Comparison of ENCODE assay signal across 11 mouse cellular contexts in genomic region chr7:99424538-99425155, GRCm38 (mm10). TPM values are rescaled to one million over a fixed set of nuclear protein-coding genes. Genes with fewer than 3 reads are reported as not detected.
A peak's percentile ranks its signal among the peaks of the same experiment; 100 is the strongest.
DNase-seq lines count a peak whose midpoint lies in the region; ATAC-seq lines count a peak whose summit lies in the region.
"Had no signal": no experiment of that assay in that cellular context is flagged by ENCODE, and none has a peak within 500 bp of the region (broad histone marks: within the 10 kb centered on the region; RNA-seq: fewer than 3 reads in every experiment).

No protein-coding gene starts in this region.

- H3K9me3 ChIP-seq in kidney, embryonic 16.5 days (ENCODE audit: low read length): no peaks in the 10 kb centered on the region
- H3K9me3 ChIP-seq in embryonic facial prominence, embryonic 13.5 days: no peaks in the 10 kb centered on the region
- no peaks in the 10 kb centered on the region for H3K9me3 ChIP-seq in intestine, embryonic 15.5 days
- H3K9me3 ChIP-seq in stomach, embryonic 15.5 days: no peaks in the 10 kb centered on the region

- peak overlapping the region; percentile 35 for H3K9ac ChIP-seq in kidney, embryonic 16.5 days (replicated peaks; ENCODE audit: low read length)
- H3K9ac ChIP-seq in embryonic facial prominence, embryonic 13.5 days: no peak overlapping the region
- no peak overlapping the region for H3K9ac ChIP-seq in intestine, embryonic 15.5 days
- H3K9ac ChIP-seq in stomach, embryonic 15.5 days: no peak overlapping the region

- peak overlapping the region; percentile 31 for H3K27ac ChIP-seq in kidney, embryonic 16.5 days (ENCODE audit: low read length)
- H3K27ac ChIP-seq in embryonic facial prominence, embryonic 13.5 days: peak overlapping the region; percentile 57
- H3K27ac ChIP-seq in intestine, embryonic 15.5 days: peak overlapping the region; percentile 58
- H3K27ac ChIP-seq in stomach, embryonic 15.5 days: peak overlapping the region; percentile 48; the same call in 1 of the 2 replicates

- peak; percentile 80 for ATAC-seq in kidney, embryonic 16.5 days (ENCODE audit: low FRiP score, low TSS enrichment)
- ATAC-seq in embryonic facial prominence, embryonic 13.5 days (ENCODE audit: insufficient number of reproducible peaks, insufficient read depth, low FRiP score, low TSS enrichment, low read depth): peak; percentile 54; the same call in 1 of the 2 replicates
- ATAC-seq in intestine, embryonic 15.5 days: peak; percentile 41
- peak; percentile 56; the same call in 1 of the 2 replicates for ATAC-seq in stomach, embryonic 15.5 days (ENCODE audit: insufficient read depth, low FRiP score, low read depth)
- ATAC-seq in granulocyte monocyte progenitor cell, adult 5-6 weeks (replicated peaks; ENCODE audit: poor library complexity, severe bottlenecking): no peak

- no peak overlapping the region for H3K4me3 ChIP-seq in kidney, embryonic 16.5 days (ENCODE audit: low read length)
- no peak overlapping the region for H3K4me3 ChIP-seq in embryonic facial prominence, embryonic 13.5 days
- no peak overlapping the region for H3K4me3 ChIP-seq in intestine, embryonic 15.5 days (replicated peaks)
- no peak overlapping the region for H3K4me3 ChIP-seq in stomach, embryonic 15.5 days (replicated peaks)
- H3K4me3 ChIP-seq: myocyte had no signal

- peaks cover 14% of the 10 kb centered on the region for H3K4me1 ChIP-seq in kidney, embryonic 16.5 days (ENCODE audit: insufficient read depth, low read length)
- peaks cover 32% of the 10 kb centered on the region for H3K4me1 ChIP-seq in embryonic facial prominence, embryonic 13.5 days
- H3K4me1 ChIP-seq in intestine, embryonic 15.5 days (replicated peaks): peaks cover 23% of the 10 kb centered on the region
- H3K4me1 ChIP-seq in stomach, embryonic 15.5 days: peaks cover 14% of the 10 kb centered on the region

- no peaks in the 10 kb centered on the region for H3K27me3 ChIP-seq in kidney, embryonic 16.5 days (ENCODE audit: insufficient read depth, low read length)
- H3K27me3 ChIP-seq in embryonic facial prominence, embryonic 13.5 days: no peaks in the 10 kb centered on the region
- no peaks in the 10 kb centered on the region for H3K27me3 ChIP-seq in intestine, embryonic 15.5 days (replicated peaks)
- H3K27me3 ChIP-seq in stomach, embryonic 15.5 days (replicated peaks): no peaks in the 10 kb centered on the region
- H3K27me3 ChIP-seq: Patski had no signal

- DNase-seq in kidney, adult 9 months: no peak
- DNase-seq in lung, adult 18-20 months: no peak
- DNase-seq in frontal cortex, postnatal 10 days (ENCODE audit: low spot score in 2 of 2): no peak
- DNase-seq: thymus, postnatal 25 days had no signal

- 18% methylated on average over 8 of the region's 8 CpGs for WGBS in kidney, embryonic 16.5 days
- 20% methylated on average over 8 of the region's 8 CpGs for WGBS in embryonic facial prominence, embryonic 13.5 days
- 22% methylated on average over 8 of the region's 8 CpGs for WGBS in intestine, embryonic 15.5 days
- 27% methylated on average over 8 of the region's 8 CpGs for WGBS in stomach, embryonic 15.5 days

- no peak overlapping the region for H3K4me2 ChIP-seq in kidney, embryonic 16.5 days (replicated peaks; ENCODE audit: low read depth, low read length)
- H3K4me2 ChIP-seq in embryonic facial prominence, embryonic 13.5 days: no peak overlapping the region
- no peak overlapping the region for H3K4me2 ChIP-seq in intestine, embryonic 15.5 days (replicated peaks)
- H3K4me2 ChIP-seq in stomach, embryonic 15.5 days: no peak overlapping the region

- H3K36me3 ChIP-seq in kidney, embryonic 16.5 days (ENCODE audit: insufficient read depth, low read length): no peaks in the 10 kb centered on the region
- H3K36me3 ChIP-seq in embryonic facial prominence, embryonic 13.5 days: no peaks in the 10 kb centered on the region
- H3K36me3 ChIP-seq in intestine, embryonic 15.5 days: no peaks in the 10 kb centered on the region
- no peaks in the 10 kb centered on the region for H3K36me3 ChIP-seq in stomach, embryonic 15.5 days

RNA-seq across cellular contexts. Expression of gene Klhl35, which starts 41.2 kb away (rescaled TPM):
- 0.66 and 0.75 TPM in 2 replicates for polyA plus RNA-seq in kidney, embryonic 16.5 days (2015; fragmentation: Nextera tagmentation; extraction: Ambion mirVana)
- 0.61 and 0.84 TPM in 2 replicates for polyA plus RNA-seq in embryonic facial prominence, embryonic 13.5 days (2015; fragmentation: Nextera tagmentation; extraction: Ambion mirVana)
- 0.49 and 0.62 TPM in 2 replicates for polyA plus RNA-seq in intestine, embryonic 15.5 days (2015; fragmentation: Nextera tagmentation; extraction: Ambion mirVana)
- 0.58 and 0.78 TPM in 2 replicates for polyA plus RNA-seq in stomach, embryonic 15.5 days (2015; fragmentation: Nextera tagmentation; extraction: Ambion mirVana)
- not detected in 2 replicates for total RNA-seq in granulocyte monocyte progenitor cell, adult 5-6 weeks (2014; fragmentation: Nextera tagmentation)
- total RNA-seq in granulocyte monocyte progenitor cell, adult 5-6 weeks (2017): 0.22 and 0.57 TPM in 2 replicates
- polyA plus RNA-seq: myocyte had no signal

RNA-seq across cellular contexts. Expression of gene Gdpd5, which starts 43.4 kb away (rescaled TPM):
- polyA plus RNA-seq in kidney, embryonic 16.5 days (2015; fragmentation: Nextera tagmentation; extraction: Ambion mirVana): 20.5 TPM in 2 replicates
- 10.8 and 11.3 TPM in 2 replicates for polyA plus RNA-seq in embryonic facial prominence, embryonic 13.5 days (2015; fragmentation: Nextera tagmentation; extraction: Ambion mirVana)
- 15.4 and 15.9 TPM in 2 replicates for polyA plus RNA-seq in intestine, embryonic 15.5 days (2015; fragmentation: Nextera tagmentation; extraction: Ambion mirVana)
- polyA plus RNA-seq in stomach, embryonic 15.5 days (2015; fragmentation: Nextera tagmentation; extraction: Ambion mirVana): 18.4 and 18.8 TPM in 2 replicates
- total RNA-seq in granulocyte monocyte progenitor cell, adult 5-6 weeks (2014; fragmentation: Nextera tagmentation): not detected in 2 replicates
- 0.56 TPM in 1 of 2 replicates, not detected in the other for total RNA-seq in granulocyte monocyte progenitor cell, adult 5-6 weeks (2017)

RNA-seq across cellular contexts. Expression of gene Rps3, which starts 58.9 kb away (rescaled TPM):
- polyA plus RNA-seq in kidney, embryonic 16.5 days (2015; fragmentation: Nextera tagmentation; extraction: Ambion mirVana): 746 and 752 TPM in 2 replicates
- 814 and 862 TPM in 2 replicates for polyA plus RNA-seq in embryonic facial prominence, embryonic 13.5 days (2015; fragmentation: Nextera tagmentation; extraction: Ambion mirVana)
- 810 and 875 TPM in 2 replicates for polyA plus RNA-seq in intestine, embryonic 15.5 days (2015; fragmentation: Nextera tagmentation; extraction: Ambion mirVana)
- 765 and 776 TPM in 2 replicates for polyA plus RNA-seq in stomach, embryonic 15.5 days (2015; fragmentation: Nextera tagmentation; extraction: Ambion mirVana)
- total RNA-seq in granulocyte monocyte progenitor cell, adult 5-6 weeks (2014; fragmentation: Nextera tagmentation): 1,410 and 1,463 TPM in 2 replicates
- total RNA-seq in granulocyte monocyte progenitor cell, adult 5-6 weeks (2017): 1,810 and 2,293 TPM in 2 replicates
